Mouse (Mus musculus) liver, adult 2 months (tissue): ENCODE measurements at regions not wholly inside any gene's neighbourhood (a gene's known extent, or its start where the extent isn't known, plus 50 kb on each side); places are given as distances from the start of the nearest gene placed in this dataset.

Source experiments
- CTCF ChIP-seq: fragments of 200-500 bp; IDR thresholded peaks from 2 replicates; pipeline ENCODE4 v1.5.1; 2011; ENCODE audit warnings: low read depth, low read length, control low read depth
- POLR2A ChIP-seq: fragments of 200-500 bp; IDR thresholded peaks from 2 replicates; pipeline ENCODE4 v1.6.1; 2011; ENCODE audit warnings: low read length, control low read depth; ENCODE audit not compliant: insufficient read depth; ENCODE audit errors: extremely low read depth

DNA sequence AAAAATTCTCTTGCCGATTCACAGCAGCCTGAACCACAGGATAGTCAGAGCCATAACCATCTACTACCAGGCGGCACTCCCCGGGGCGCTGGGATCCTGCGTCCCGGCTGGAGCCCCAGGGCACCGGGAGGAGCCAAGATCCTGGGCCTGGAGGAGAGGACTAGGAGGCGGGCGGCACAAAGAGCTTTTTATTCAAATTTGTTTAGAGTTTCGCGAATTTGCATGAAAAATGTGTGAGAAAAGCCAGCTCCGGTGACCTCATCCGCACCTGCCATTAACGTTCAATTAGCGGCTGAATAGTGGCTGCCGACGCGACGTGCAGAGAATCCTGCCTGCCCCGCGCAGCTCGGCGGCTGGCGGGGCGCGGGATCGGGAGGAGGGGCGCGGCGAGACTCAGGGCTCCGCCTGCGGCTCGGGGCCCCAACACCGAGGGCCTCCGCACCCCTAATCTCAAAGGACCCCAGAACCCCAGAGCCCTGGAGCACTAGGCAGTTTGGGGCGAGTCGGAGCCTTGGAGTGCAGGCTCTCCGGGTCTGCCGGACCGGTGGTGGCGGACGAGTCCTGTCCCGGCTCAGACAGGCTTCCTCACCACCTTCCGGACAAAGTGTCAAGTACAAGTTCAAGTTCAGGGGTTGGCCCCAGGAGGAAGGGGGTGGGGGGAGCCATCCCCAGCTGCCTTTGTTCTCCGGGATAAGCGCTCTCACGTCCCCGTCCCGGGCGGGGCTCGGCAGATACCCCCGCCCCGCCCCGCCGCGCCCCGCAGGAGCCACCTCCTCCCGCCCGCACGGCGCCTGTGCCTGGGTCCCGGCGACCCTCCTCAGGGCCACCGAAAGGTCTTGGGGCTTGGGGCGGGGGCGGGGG, 69.3 kb upstream of the Polg start:
- TF ChIP-seq POLR2A (no peak), CTCF (no peak)
